Mouse (Mus musculus) myocyte (in vitro differentiated cells): Measurements from ENCODE around the gene Alox12b.

Source experiments
- CEBPB ChIP-seq: IDR thresholded peaks from 2 replicates; pipeline ENCODE4 v1.6.1; 2011; ENCODE audit warnings: mild to moderate bottlenecking, moderate library complexity; ENCODE audit not compliant: poor library complexity, insufficient read depth, severe bottlenecking
- E2F4 ChIP-seq: IDR thresholded peaks from one replicate; pipeline ENCODE4 v1.6.1; 2011; ENCODE audit warnings: mild to moderate bottlenecking, control low read depth, moderate library complexity; ENCODE audit not compliant: insufficient read depth
- MAX ChIP-seq: IDR thresholded peaks from one replicate; pipeline ENCODE4 v1.6.1; 2011; ENCODE audit warnings: low read depth, mild to moderate bottlenecking, control low read depth
- MYOD1 ChIP-seq, 3 experiments: IDR thresholded peaks; one replicate each; pipeline ENCODE4 v1.6.1; 2011; ENCODE audit warnings: control low read depth in 2 of 3, low read depth in 2 of 3, mild to moderate bottlenecking in 2 of 3, moderate library complexity in 1 of 3; ENCODE audit not compliant: insufficient read length in 2 of 3, control insufficient read depth in 1 of 3
- MYOG ChIP-seq, 3 experiments: IDR thresholded peaks; one replicate each; pipeline ENCODE4 v1.6.1; 2011; ENCODE audit warnings: control low read depth in 2 of 3, low read depth in 2 of 3, mild to moderate bottlenecking in 2 of 3; ENCODE audit not compliant: insufficient read length in 2 of 3, control insufficient read depth in 1 of 3, insufficient read depth in 1 of 3
- POLR2A ChIP-seq: IDR thresholded peaks from one replicate; pipeline ENCODE4 v1.6.1; 2011; ENCODE audit warnings: low read depth, mild to moderate bottlenecking, control low read depth, moderate library complexity; ENCODE audit not compliant: insufficient read length
- POLR2AphosphoS2 ChIP-seq: IDR thresholded peaks from one replicate; pipeline ENCODE4 v1.6.1; 2011; ENCODE audit warnings: low read depth, control low read depth; ENCODE audit not compliant: insufficient read length
- SRF ChIP-seq: IDR thresholded peaks from one replicate; pipeline ENCODE4 v1.6.1; 2011; ENCODE audit warnings: low read depth; ENCODE audit not compliant: control insufficient read depth, insufficient read length
- TCF12 ChIP-seq: IDR thresholded peaks from one replicate; pipeline ENCODE4 v1.6.1; 2011; ENCODE audit warnings: mild to moderate bottlenecking, control low read depth; ENCODE audit not compliant: poor library complexity, insufficient read depth, severe bottlenecking
- USF1 ChIP-seq: IDR thresholded peaks from one replicate; pipeline ENCODE4 v1.6.1; 2011; ENCODE audit warnings: low read depth, mild to moderate bottlenecking, control low read depth, moderate library complexity

DNA sequence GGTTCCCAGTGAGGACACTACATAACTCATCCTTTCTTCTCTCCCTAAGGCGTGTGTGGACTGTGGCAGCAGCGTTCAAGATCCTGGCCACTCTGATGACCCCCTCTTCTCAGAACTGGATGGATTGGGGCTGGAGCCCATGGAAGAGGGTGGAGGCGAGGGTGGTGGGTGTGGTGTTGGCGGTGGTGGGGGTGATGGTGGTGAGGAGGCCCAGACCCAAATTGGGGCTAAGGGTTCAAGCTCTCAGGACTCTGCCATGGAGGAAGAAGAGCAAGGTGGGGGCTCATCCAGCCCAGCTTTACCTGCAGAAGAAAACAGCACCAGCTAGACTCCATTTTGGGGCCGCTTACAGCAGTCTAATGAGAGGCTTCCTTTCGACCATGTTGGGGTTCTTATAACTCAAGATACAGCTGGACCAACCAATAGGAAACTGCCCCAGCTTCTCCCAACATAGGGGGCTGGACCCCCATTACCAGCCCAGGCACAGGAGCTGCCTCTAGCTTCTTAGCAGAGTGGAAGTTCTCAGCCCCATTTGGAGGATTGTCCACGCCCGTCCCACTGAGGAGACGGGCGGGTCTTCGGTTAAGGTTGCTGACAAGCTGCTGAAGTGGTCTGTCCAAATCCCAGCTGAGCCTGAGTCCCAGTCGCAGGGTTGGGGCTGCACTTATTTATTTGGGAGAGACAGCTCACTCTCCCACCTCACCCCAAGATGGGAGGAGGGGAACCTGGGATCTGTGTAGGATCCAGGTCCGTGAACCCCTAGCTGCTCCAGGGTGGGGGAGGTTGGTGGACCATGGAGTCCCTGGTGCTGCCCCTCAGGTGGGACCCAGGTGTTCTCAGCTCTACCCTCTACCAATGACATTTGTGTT lies 47.5 kb upstream of the Alox12b start:
- TF ChIP-seq POLR2AphosphoS2 (peak; percentile 9), E2F4 (no peak), MAX (no peak), POLR2A (no peak), MYOG (IDR thresholded peaks at IDR 0.05; ENCODE audit: control insufficient read depth in 1 of 3, insufficient read depth in 1 of 3, insufficient read length in 2 of 3, low read depth in 2 of 3) (no peak), CEBPB (no peak), TCF12 (no peak), SRF (no peak), USF1 (no peak), MYOD1 (IDR thresholded peaks at IDR 0.05; ENCODE audit: control insufficient read depth in 1 of 3, insufficient read length in 2 of 3, low read depth in 2 of 3) (no peak)
